Mouse (Mus musculus): ENCODE measurements around the gene Scaf1.

Gene Scaf1

DNA sequence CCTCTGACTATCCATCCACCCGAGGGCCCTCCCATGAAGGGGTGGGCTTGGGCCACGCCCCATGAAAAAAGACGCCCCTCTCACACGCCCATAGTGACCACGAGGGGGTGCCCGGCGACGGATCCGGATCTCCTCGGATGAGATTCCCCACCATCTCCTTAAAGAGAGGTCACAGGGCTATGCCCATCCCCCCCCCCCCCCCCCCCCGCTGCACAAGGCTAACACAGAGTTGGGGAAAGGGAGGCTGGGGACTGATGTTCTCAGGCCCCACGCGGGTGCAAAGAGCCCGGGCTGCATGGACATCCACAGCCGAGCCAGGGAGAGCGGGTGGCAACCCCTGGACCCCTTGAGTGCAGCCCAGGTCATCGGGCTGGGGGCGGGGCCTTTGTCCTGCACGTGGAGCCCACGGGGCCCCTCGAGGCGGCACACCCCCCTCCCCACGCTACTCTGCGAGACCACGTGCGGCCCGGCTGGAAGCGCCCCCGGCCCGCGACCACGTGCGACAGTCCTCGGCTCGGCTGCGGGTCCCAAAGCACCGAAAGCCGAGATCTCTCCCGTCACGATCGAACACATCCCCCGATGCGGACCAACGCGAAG is 30.5 kb downstream of the Scaf1 start:
- in situ Hi-C loops (cut with MboI, MseI) = no loop called here

DNA sequence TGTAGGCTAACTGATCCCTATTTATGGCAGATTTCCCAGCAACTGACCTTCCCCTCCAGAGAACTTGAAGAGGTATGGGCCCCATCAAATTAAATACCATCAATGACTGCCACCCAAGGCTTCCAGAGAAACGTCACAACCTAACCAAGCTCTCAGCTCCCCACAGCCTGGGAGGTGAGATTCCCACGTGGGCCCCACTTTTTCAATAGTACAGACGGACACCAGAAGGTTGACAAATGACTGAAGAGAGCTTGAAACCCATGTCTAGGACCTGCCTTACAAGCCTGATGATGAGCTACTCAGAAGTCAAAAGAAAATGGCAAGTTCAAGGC is 31.4 kb downstream of the Scaf1 start:
- in situ Hi-C loops (cut with MboI, MseI) = no loop called here

DNA sequence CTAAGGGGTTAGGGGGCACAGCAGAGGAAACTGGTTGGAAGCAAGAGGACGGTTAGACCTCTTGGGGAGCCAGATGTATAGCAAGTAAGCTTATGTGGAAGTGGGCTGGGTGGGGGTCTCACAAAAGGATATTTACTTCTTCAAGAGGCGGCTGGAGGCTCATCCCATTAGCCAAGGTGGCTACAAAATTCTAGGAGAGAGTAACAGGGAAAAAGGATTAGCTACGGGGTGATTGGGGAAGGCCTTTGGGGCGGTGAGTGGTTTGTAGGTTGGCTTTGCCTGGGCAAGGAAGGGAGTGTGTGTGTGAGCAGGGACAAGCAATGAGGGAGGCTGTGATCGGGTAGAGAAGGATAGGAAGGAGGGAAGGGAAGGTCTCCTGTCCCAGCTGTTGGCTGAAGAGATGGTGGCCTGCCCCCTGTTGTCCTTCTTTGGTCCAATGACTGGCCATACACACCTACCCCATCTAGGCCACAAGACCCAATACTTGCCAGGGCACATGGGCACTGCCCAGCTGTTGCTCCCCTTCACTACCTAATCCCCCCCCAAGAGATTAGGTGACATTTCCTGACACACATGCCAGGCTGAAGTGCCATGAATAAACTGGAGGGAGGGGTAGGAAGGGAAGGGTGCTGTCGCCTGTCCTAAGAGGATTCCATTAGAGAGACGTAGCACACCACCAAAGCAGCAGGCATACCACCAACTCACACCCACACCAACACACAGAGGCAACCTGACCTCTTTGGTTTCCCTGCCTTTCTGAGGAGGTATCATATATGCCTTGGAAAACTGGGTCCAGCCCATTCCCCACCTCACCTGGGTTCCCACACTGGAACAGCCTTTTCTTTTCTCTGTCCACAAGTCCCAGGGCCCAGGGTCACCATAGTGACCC is 32.0 kb downstream of the Scaf1 start:
- in situ Hi-C loops (cut with MboI, MseI) = no loop called here

DNA sequence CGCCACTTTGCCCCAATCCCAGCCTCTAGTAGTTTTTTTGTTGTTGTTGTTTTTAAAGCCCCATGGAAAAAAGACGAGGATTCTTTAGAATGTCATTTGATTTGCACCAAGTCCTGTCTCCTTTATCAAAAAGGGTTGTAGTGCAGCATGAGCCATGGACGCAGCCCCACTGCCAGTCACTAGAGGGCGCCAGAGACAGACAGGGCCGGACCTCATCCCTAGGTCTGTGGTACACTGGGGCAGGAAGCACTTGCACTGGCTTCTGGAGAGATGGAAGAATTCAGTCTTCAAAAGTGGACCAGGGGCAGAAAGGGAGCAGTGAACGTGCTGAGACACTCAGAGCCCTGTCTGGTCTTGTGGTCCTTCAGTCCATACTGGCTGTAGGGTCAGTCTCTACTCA is 33.1 kb downstream of the Scaf1 start:
- in situ Hi-C loops (cut with MboI, MseI) = no loop called here

DNA sequence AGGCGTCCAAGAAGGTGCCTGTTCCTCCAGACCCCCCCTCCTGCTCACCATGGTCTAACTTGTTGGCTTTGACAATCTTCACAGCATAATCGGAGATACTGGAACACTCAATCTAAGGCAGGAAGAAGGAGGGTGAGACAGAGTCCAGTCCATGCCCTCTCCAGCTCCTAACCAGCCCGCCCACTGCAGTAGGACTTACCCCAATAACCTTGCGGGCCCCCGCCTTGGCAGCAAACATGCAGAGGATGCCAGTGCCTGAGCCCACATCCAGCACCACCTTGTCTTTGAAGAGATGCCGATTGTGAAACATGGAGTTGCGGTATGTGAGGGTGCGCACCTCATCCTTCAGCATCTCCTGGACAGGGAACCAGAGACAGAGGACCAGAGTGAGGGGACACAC is 34.6 kb downstream of the Scaf1 start:
- in situ Hi-C loops (cut with MboI, MseI) = no loop called here

DNA sequence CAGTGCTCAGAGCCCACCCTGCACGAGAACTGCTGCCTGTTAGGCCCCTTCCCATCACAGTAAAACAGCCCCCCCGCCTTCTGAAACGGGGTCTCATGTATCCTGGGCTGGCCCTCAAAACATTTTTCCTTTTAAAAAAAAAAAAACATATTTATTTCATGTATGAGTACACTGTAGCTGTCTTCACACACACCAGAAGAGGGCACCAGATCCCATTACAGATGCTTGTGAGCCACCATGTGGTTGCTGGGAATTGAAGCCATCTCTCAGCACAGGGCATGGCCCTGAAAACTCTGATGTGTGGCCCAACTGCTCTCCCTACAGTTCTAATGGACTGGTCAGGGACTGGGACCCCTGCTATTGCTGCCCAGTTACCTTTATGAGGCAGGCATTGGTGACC is 37.9 kb downstream of the Scaf1 start:
- in situ Hi-C loops (cut with MboI, MseI) = no loop called here

DNA sequence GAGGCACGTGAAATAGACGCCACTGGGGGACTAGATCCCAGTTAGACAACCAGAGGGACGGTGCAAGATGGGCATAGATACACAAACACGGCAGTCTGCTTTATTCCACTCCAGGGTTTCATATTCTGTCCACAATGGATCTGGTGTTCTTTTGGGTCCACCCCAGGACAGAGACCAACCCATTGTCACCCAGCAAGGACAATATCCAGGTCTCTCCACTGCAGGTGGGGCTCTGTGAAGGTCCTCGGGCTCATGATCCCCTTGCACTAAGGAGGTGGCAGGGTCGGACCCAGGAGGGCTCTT is 41.1 kb downstream of the Scaf1 start:
- in situ Hi-C loops (cut with MboI, MseI) = no loop called here

DNA sequence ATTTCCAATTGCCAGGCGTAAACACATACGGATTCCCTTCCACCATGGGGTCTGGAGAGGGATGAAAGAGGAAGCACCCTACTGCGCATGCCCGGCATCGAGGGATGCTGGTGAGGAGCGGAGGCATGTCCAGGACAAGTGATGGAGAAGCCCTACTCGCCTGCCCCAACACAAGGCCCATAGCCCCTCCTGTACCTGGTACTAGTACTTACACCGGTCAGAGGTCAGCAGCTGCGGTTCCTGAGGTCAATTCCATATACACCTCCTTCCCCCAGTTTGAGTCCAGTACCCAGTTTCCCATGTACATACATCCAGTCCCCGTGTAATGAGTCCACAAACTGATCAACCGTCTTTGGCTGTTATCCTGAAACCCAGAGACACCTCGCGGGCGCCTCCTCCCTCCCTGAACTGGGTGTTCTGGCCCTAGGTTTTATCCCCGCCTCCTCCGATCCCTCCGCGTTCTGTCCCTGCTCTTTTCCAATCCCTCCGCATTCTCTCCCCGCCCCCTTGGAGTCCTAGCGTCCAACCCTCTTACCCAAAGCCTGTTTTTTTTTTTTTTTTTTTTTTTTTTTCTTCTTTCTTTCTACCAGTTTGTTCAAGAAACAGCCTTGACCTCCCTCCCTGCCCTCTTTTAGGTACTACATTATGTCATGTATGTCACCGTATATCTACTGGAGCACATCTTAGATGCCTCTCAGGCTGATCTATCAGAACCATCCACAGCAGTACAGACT is 41.6 kb downstream of the Scaf1 start, which contains the start of gene Cpt1c:
Gene Cpt1c, minus strand, starts transcription at position 469 of the 734 bp plus-strand sequence.
- in situ Hi-C loops (cut with MboI, MseI) = no loop called here

DNA sequence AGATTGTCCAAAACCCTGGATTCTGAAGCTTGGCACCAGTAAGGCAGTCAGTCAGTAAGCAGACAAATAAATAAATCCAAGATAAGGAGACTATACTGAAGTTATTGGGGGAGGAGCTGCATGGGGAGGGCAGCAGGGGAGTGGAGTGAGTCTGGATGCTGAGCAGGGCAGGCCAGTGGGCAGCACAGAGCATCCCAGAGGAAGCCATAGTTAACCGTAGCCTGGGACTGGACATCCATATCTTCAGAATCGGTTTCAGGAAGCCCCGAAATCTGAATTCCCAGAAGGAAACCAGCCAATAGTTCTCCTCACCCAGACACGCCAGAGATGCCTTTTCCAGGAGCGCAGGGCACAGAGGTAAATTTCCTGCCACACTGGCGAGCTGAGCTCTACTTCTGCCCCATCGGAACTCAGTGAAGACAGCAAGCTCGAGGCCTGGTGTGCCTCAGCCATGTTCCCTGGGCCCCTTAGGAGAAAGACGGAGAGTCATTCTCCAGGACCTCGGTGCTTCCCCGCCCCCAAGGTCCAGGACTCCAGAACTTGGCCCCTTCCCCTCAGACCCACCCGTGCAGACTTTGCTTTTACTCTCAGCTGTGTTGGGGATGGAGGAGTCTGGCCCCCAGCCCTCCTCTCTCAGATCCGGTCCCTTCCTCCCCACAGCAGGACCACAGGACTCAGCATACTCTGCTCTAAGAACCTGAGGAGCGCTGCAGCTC is 42.6 kb downstream of the Scaf1 start:
- in situ Hi-C loops (cut with MboI, MseI) = no loop called here

DNA sequence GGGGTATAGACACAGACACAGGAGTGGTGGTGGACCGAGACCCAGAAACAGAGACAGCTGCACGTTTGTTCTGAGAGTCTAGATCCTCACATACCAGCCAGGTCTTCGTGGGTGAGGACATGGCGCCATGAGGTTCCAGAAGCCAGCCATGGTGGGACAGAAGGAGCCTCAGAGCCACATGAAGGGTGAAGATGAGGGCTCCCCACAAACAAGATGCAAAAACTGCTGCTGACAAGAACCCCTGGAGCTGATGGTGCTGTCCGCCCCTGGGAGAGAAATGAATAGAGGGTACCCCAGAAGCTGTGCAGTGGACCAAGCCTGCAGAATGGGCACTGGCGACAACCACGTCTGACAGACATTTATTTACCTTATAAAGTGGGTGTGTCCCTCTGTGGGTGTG is 45.0 kb downstream of the Scaf1 start:
- in situ Hi-C loops (cut with MboI, MseI) = no loop called here

DNA sequence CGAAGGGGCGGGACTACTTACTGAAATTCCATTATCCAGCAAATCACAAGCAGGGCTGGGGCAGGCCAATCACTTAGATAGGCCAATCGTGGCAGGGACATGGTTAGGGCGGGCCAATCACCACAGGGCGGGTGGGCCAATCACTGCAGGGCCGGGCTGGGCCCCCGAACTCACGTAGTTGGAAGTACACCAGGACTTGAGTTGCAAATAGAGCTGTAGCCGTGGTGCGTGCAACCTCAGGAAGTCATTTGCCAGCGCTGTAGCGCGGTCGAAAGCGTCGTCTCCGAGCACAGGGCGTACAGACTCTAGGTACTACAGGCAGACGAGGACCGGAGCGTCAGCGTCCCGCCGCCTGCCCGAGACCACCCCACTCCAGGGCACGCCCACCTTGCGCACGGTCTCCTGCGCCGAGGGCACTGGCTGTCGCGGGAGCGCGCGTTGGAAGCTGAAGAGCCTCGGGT is 45.9 kb downstream of the Scaf1 start:
- in situ Hi-C loops (cut with MboI, MseI) = no loop called here

DNA sequence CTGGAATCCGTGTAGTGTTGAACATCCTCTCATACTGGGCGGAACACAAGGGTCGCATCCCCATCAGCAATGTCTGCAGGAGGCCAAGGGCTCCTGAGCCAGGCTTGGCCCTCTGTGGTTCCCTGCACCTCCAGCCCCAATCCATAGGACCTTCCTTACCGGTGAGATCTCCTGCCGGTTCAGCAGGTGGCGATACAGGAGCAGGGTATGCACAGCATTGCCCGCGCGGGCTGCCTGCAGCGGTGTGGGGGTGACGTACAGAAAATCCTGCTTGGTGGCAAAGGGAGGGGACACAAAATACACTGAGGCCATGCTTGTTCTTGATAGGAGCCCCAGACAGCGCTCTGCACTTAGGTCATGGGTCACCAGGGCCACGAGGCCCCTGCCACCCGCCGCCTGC is 49.5 kb downstream of the Scaf1 start:
- in situ Hi-C loops (cut with MboI, MseI) = no loop called here

DNA sequence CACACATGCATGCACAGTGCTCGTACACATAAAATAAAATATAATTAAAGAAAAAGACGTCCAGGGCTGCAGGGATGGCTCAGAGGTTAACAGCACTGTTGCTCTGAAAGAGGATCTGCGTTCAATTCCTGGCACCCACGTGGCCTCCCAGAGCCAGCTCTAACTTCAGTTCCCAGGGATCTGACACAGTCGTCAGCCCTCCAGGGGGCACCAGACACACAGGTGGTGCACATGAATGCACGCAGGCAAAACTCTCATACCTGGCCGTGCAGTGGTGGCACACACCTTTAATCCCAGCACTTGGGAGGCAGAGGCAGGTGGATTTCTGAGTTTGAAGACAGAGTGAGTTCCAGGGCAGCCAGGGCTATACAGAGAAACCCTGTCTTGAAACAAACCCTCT is 50.2 kb downstream of the Scaf1 start:
- in situ Hi-C loops (cut with MboI, MseI) = no loop called here

DNA sequence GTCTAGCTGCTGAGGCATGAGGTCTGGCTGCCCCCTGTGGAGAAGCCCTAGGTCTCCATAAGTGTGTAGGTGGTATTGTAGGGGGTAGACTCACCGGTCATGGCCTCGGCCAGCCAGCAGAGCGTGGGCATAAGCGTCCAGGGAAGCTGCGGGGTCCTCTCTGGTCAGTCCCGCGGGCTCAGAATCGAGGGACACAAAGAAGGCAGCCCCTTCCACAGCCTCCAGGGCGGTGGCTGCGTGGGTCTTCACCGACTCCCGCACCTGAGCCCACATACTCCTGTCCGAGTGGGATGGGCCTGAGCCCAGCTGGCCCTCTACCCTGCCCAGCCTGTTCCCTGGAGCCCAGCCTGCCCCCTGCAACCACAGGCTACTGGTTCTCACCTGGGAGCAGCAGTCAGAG is 51.2 kb downstream of the Scaf1 start:
- in situ Hi-C loops (cut with MboI, MseI) = loop anchor here (5.0 kb wide), 1 partner anchor 48 kb away; no protein-coding TSS in a partner anchor

DNA sequence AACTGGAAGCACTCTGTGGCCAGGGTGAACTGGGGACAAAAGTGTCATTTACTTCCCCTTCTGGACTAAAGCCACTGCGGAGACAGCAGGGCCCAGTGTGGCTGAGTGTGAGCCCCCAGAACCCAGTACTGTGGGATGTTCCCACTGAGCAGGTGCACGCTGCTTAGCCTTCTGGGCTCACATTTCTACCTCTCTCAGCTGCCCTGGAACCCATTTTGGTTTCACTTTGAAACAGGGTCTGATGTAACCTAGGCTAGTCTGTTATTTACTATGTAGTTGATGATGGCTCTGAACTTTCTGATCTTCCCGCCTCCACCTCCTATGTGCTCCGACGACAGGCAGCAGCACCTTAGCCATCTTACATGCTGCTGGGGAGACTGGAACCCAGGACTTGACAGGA is 53.3 kb downstream of the Scaf1 start:
- in situ Hi-C loops (cut with MboI, MseI) = loop anchor here (5.0 kb wide), 1 partner anchor 46 kb away; no protein-coding TSS in a partner anchor

DNA sequence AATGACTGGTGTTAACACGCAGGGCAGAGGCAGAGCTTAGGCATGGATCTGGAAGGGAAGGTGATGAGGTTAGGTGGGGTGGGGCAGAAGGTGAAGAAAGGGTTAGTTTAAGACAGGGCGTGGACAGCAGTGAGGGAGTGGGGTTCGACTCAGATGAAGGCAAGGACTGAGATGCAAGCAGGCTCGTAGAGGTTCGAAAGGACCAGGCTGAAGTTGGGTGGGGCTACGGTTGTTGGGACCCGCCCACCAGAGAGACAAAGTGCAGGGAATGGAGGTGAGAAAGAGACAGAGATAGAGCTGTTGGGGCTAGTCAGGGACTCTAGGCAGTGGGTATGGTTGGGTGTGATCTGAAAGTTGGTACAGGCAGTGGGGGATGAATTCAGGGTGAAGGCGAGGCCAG is 53.8 kb downstream of the Scaf1 start:
- in situ Hi-C loops (cut with MboI, MseI) = loop anchor here (5.0 kb wide), 1 partner anchor 45 kb away; no protein-coding TSS in a partner anchor

DNA sequence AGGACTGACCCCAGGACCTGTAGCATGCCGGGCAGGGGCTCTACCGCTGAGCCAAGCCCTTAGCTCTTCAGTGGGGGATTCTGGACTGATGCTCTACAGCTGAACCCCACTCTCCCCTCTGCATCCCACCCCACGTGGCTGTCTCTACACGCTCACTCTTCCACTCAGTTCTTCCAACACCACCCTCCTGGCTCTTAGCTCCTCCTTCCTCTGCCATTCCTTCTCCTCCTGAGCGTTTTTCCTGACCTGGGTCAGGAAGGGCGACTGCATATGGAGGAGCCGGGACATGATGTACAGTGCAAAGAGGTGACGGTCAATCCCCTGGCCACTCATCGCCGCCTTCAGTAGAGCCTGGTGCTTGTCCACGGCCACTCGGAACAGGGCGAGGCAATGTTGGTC is 55.7 kb downstream of the Scaf1 start:
- in situ Hi-C loops (cut with MboI, MseI) = loop anchor here (5.0 kb wide), 1 partner anchor 43 kb away; no protein-coding TSS in a partner anchor

DNA sequence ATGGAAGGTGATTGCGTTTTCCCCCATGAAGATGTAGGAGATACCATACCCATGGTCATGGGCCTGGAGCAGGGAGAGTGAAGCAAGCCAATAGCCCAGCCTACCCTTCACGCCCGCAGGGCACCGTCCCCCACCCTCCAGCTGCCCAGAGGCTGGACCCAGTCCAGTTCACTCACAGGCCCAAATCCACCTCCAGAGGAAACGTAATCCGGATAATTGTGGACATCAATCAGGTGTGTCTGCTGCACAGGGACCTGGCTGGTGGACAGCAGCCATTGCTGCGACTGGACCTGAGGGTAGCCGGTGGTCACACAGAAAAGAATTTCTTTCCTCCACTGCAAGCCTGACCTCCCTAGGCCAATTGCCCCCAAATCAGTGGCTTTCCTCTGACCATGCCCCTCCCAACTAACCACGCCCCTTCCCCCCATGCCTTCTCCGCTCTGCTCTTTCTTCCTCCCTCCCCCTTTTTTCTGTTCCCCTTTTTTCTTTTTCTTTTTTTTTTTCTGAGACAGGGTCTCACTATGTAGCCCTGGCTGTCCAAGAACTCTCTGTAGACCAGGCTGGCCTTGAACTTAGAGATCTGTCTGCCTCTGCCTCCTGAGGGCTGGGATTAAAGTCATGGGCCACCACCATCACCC is 56.2 kb downstream of the Scaf1 start:
- in situ Hi-C loops (cut with MboI, MseI) = loop anchor here (5.0 kb wide), 2 partner anchors 43 to 78 kb away; no protein-coding TSS in a partner anchor

DNA sequence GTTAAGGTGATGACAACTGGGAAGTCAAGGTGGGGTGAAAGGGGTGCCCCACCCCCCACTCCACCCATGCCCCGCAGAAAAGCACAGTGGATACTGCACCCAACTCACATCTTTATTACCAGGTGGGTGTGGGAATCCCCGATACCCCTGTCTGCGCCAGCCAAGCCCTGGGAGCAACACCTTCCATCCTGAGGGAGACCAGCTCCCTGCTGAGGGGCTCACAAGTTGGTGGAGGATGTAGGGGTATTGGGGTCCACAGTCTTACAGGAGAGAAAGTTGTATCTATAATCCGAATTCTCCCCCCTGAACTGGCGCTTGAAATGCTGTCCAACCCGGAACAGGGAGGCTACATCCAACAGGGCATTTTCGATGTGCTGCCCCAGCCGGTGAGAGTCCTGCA is 56.9 kb downstream of the Scaf1 start:
- in situ Hi-C loops (cut with MboI, MseI) = loop anchor here (5.0 kb wide), 1 partner anchor 77 kb away; no protein-coding TSS in a partner anchor

DNA sequence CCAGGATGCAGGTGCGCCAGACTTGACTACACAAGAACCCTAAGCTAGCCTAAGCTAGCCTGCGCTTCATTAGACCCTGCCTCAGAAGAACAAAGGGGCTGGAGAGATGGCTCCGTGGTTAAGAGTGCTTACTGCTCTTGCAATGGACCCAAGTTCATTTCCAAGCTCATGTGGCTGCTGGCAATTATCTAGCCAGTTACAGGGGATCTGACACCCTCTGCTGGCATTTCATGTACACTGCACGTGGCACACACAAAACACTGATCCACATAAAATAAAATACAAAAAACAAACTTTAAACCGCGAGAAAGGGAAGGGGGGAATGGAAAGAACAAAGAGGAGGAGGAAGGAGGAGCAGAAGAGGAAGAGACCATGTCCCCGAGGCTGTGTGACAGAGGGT is 58.0 kb downstream of the Scaf1 start:
- in situ Hi-C loops (cut with MboI, MseI) = loop anchor here (5.0 kb wide), 1 partner anchor 76 kb away; no protein-coding TSS in a partner anchor
